21 mouse cellular contexts compared by ENCODE assay signal in genomic region chr9:99390716-99391115, GRCm38 (mm10). TPM values are rescaled to one million over a fixed set of nuclear protein-coding genes. Genes with fewer than 3 reads are reported as not detected.
A peak's percentile ranks its signal among the peaks of the same experiment; 100 is the strongest.
DNase-seq lines count a peak whose midpoint lies in the region; ATAC-seq and TF ChIP-seq lines count a peak whose summit lies in the region.
"Had no signal": no experiment of that assay in that cellular context is flagged by ENCODE, and none has a peak within 500 bp of the region (broad histone marks: within the 10 kb centered on the region; RNA-seq: fewer than 3 reads in every experiment).

No protein-coding gene starts in this region.

- WGBS in midbrain, embryonic 11.5 days: 42% methylated on average over 2 of the region's 2 CpGs
- 33% methylated on average over 2 of the region's 2 CpGs for WGBS in midbrain, embryonic 10.5 days
- 58% methylated on average over 2 of the region's 2 CpGs for WGBS in liver, embryonic 14.5 days (ENCODE audit: insufficient replicate concordance)

- H3K36me3 ChIP-seq in midbrain, embryonic 11.5 days (ENCODE audit: control insufficient read depth, insufficient read depth, low read length): no peaks in the 10 kb centered on the region
- H3K36me3 ChIP-seq in midbrain, embryonic 10.5 days: peaks cover 12% of the 10 kb centered on the region
- H3K36me3 ChIP-seq in liver, embryonic 14.5 days (replicated peaks; ENCODE audit: control insufficient read depth, insufficient read depth, low read depth): no peaks in the 10 kb centered on the region
- H3K36me3 ChIP-seq: G1E had no signal

- no peak for TF ChIP-seq EP300 in liver, embryonic 14.5 days (IDR thresholded peaks at IDR 0.05; ENCODE audit: low read depth)

- H3K9ac ChIP-seq in midbrain, embryonic 11.5 days (ENCODE audit: low read length): no peak overlapping the region
- H3K9ac ChIP-seq in liver, embryonic 14.5 days (replicated peaks): no peak overlapping the region
- H3K9ac ChIP-seq: embryonic facial prominence, embryonic 15.5 days; forebrain, embryonic 15.5 days; heart, embryonic 12.5 days; hindbrain, embryonic 15.5 days had no signal

- no peak for ATAC-seq in midbrain, embryonic 11.5 days (ENCODE audit: low FRiP score)
- ATAC-seq in liver, embryonic 14.5 days (ENCODE audit: insufficient read depth): 0 out of 2 replicates have a peak, but pooled peaks have one; percentile 18
- ATAC-seq in erythroblast, adult 5-6 weeks (replicated peaks; ENCODE audit: low FRiP score, poor library complexity, severe bottlenecking): no peak
- ATAC-seq: CD4-positive, CD25-positive, alpha-beta regulatory T cell, adult 4 months; forebrain, embryonic 15.5 days had no signal

- no peaks in the 10 kb centered on the region for H3K9me3 ChIP-seq in midbrain, embryonic 11.5 days (ENCODE audit: control insufficient read depth, low read length)
- H3K9me3 ChIP-seq in midbrain, embryonic 10.5 days (replicated peaks): no peaks in the 10 kb centered on the region
- no peaks in the 10 kb centered on the region for H3K9me3 ChIP-seq in liver, embryonic 14.5 days (ENCODE audit: control insufficient read depth, low read length)
- H3K9me3 ChIP-seq: embryonic facial prominence, embryonic 15.5 days; forebrain, embryonic 15.5 days; G1E; heart, embryonic 12.5 days; hindbrain, embryonic 15.5 days had no signal

- TF ChIP-seq CTCF in gastrocnemius, adult 2 months (IDR thresholded peaks at IDR 0.05): no peak
- TF ChIP-seq CTCF in liver, embryonic 14.5 days (IDR thresholded peaks at IDR 0.05; ENCODE audit: low read depth): no peak

- H3K4me1 ChIP-seq in midbrain, embryonic 11.5 days (ENCODE audit: control insufficient read depth, insufficient read depth, low read length): no peaks in the 10 kb centered on the region
- peaks cover 5% of the 10 kb centered on the region; the same call in 1 of the 2 replicates for H3K4me1 ChIP-seq in midbrain, embryonic 10.5 days
- H3K4me1 ChIP-seq in liver, embryonic 14.5 days (replicated peaks; ENCODE audit: control insufficient read depth in 2 of 2, insufficient read depth in 2 of 2, low read length in 1 of 2): peaks cover 0 to 5% of the 10 kb centered on the region in 2 experiments; a peak in 2 of 4 replicates
- H3K4me1 ChIP-seq: embryonic facial prominence, embryonic 15.5 days; forebrain, embryonic 15.5 days; heart, embryonic 12.5 days; hindbrain, embryonic 15.5 days had no signal

- DNase-seq in gastrocnemius, adult 2 months: no peak
- no peak for DNase-seq in gastrocnemius, postnatal 25 days
- DNase-seq in midbrain, embryonic 11.5 days (ENCODE audit: low spot score, missing footprints): peak; percentile 31
- DNase-seq in midbrain, embryonic 10.5 days (ENCODE audit: low spot score): no peak
- DNase-seq in liver, embryonic 14.5 days (ENCODE audit: low read depth in 3 of 3, low spot score in 3 of 3): no peak
- no peak for DNase-seq in heart, postnatal 25 days (ENCODE audit: low spot score)
- DNase-seq: adrenal gland, adult 8-10 months; adrenal gland, postnatal 36 days; B cell, adult 2 months; cerebellum, adult 8-10 months; cerebellum, postnatal 14 days; embryo, embryonic 11 days; gastrocnemius, postnatal 10 days; heart, postnatal 36 days had no signal

- no peak overlapping the region for H3K4me2 ChIP-seq in midbrain, embryonic 11.5 days
- H3K4me2 ChIP-seq in liver, embryonic 14.5 days (ENCODE audit: low read depth): no peak overlapping the region
- H3K4me2 ChIP-seq: embryonic facial prominence, embryonic 15.5 days; forebrain, embryonic 15.5 days; heart, embryonic 12.5 days; hindbrain, embryonic 15.5 days had no signal

- peak overlapping the region; percentile 79 for H3K27ac ChIP-seq in gastrocnemius, adult 2 months
- no peak overlapping the region for H3K27ac ChIP-seq in midbrain, embryonic 11.5 days (ENCODE audit: low read depth, low read length)
- H3K27ac ChIP-seq in midbrain, embryonic 10.5 days (replicated peaks): no peak overlapping the region
- H3K27ac ChIP-seq in liver, embryonic 14.5 days: no peak overlapping the region
- H3K27ac ChIP-seq: embryonic facial prominence, embryonic 15.5 days; forebrain, embryonic 15.5 days; hindbrain, embryonic 15.5 days had no signal

- intact Hi-C loops in gastrocnemius, adult 2 months (cut with DNase I): no loop called here
- intact Hi-C loops in heart, postnatal 25 days (cut with DNase I): no loop called here

- no peak overlapping the region for H3K4me3 ChIP-seq in gastrocnemius, adult 2 months
- no peak overlapping the region for H3K4me3 ChIP-seq in midbrain, embryonic 11.5 days (ENCODE audit: low read depth, low read length)
- no peak overlapping the region for H3K4me3 ChIP-seq in midbrain, embryonic 10.5 days
- no peak overlapping the region for H3K4me3 ChIP-seq in liver, embryonic 14.5 days (ENCODE audit: insufficient read depth in 1 of 2, low read depth in 2 of 2, low read length in 2 of 2)
- H3K4me3 ChIP-seq: embryonic facial prominence, embryonic 15.5 days; forebrain, embryonic 15.5 days; heart, embryonic 12.5 days; hindbrain, embryonic 15.5 days had no signal

- no peaks in the 10 kb centered on the region for H3K27me3 ChIP-seq in midbrain, embryonic 11.5 days (ENCODE audit: control insufficient read depth, insufficient read depth, low read length)
- 0 out of 2 replicates have a peak, but pooled peaks cover 4% of the 10 kb centered on the region for H3K27me3 ChIP-seq in midbrain, embryonic 10.5 days (ENCODE audit: low read depth, poor library complexity, severe bottlenecking)
- H3K27me3 ChIP-seq in liver, embryonic 14.5 days (ENCODE audit: control insufficient read depth, insufficient read depth, low read length): no peaks in the 10 kb centered on the region
- H3K27me3 ChIP-seq: embryonic facial prominence, embryonic 15.5 days; forebrain, embryonic 15.5 days; hindbrain, embryonic 15.5 days had no signal

RNA-seq across cellular contexts. Expression of gene Esyt3, which starts 32.4 kb away (rescaled TPM):
- not detected for total RNA-seq in gastrocnemius, adult 2 months (2021)
- under 1 TPM in 1 of 2 experiments, not detected in 1; 0.16 TPM for total RNA-seq in gastrocnemius, postnatal 25 days (2021)
- 0.12 and 0.34 TPM in 2 replicates for polyA plus RNA-seq in midbrain, embryonic 11.5 days (2014; fragmentation: Nextera tagmentation; extraction: Ambion mirVana)
- polyA plus RNA-seq in midbrain, embryonic 10.5 days (2016; fragmentation: Nextera tagmentation; extraction: Ambion mirVana): 0.10 and 0.27 TPM in 2 replicates
- 0.01 TPM in 2 replicates for polyA plus RNA-seq in liver, embryonic 14.5 days (2012; rRNA removed)
- polyA plus RNA-seq in liver, embryonic 14.5 days (2014; fragmentation: Nextera tagmentation; extraction: Ambion mirVana): not detected in 2 replicates
- total RNA-seq in erythroblast, adult 5-6 weeks (2015; ENCODE audit: low replicate concordance): not detected in 2 replicates
- total RNA-seq in erythroblast, adult 5-6 weeks (2017; ENCODE audit: low replicate concordance): not detected in 2 replicates
- total RNA-seq in heart, postnatal 25 days (2021): under 1 TPM; 0.29 to 0.61 TPM
- polyA plus RNA-seq: CD4-positive, CD25-positive, alpha-beta regulatory T cell, adult 4 months; G1E had no signal

RNA-seq across cellular contexts. Expression of gene Mras, which starts 46.5 kb away (rescaled TPM):
- total RNA-seq in gastrocnemius, adult 2 months (2021): 1 to 10 TPM; 5.0 to 5.7 TPM
- 1 to 10 TPM; 4.1 to 6.8 TPM for total RNA-seq in gastrocnemius, postnatal 25 days (2021)
- polyA plus RNA-seq in midbrain, embryonic 11.5 days (2014; fragmentation: Nextera tagmentation; extraction: Ambion mirVana): 12.1 and 15.0 TPM in 2 replicates
- 8.0 and 11.7 TPM in 2 replicates for polyA plus RNA-seq in midbrain, embryonic 10.5 days (2016; fragmentation: Nextera tagmentation; extraction: Ambion mirVana)
- polyA plus RNA-seq in liver, embryonic 14.5 days (2012; rRNA removed): 2.0 and 2.7 TPM in 2 replicates
- 3.5 TPM in 2 replicates for polyA plus RNA-seq in liver, embryonic 14.5 days (2014; fragmentation: Nextera tagmentation; extraction: Ambion mirVana)
- total RNA-seq in erythroblast, adult 5-6 weeks (2015; ENCODE audit: low replicate concordance): 4.4 TPM in 1 of 2 replicates, not detected in the other
- total RNA-seq in erythroblast, adult 5-6 weeks (2017; ENCODE audit: low replicate concordance): 1.3 and 2.7 TPM in 2 replicates
- total RNA-seq in heart, postnatal 25 days (2021): 1 to 10 TPM; 4.8 to 6.8 TPM
- polyA plus RNA-seq: CD4-positive, CD25-positive, alpha-beta regulatory T cell, adult 4 months had no signal
